Mouse (Mus musculus) ES-E14 (cell line): Measurements from ENCODE around the gene Ift22. TPM values are rescaled to one million over a fixed set of nuclear protein-coding genes. Genes with fewer than 3 reads are reported as not detected.

Experiments
- DNase-seq: peaks from one replicate; pipeline ENCODE4 v3.0.0-alpha.2; 2013; ENCODE audit warnings: low read depth, low spot score
- H3K27ac ChIP-seq: 2 replicates; pipeline ENCODE4 v1.5.1; 2012; ENCODE audit warnings: low read depth, mild to moderate bottlenecking, low read length, moderate library complexity, mixed read lengths; ENCODE audit not compliant: poor library complexity, insufficient read depth, severe bottlenecking
- H3K36me3 ChIP-seq: 2 replicates; pipeline ENCODE4 v1.6.1; 2012; ENCODE audit warnings: mild to moderate bottlenecking, low read length, moderate library complexity, mixed read lengths; ENCODE audit not compliant: control insufficient read depth, poor library complexity, insufficient read depth, severe bottlenecking
- H3K4me1 ChIP-seq, 2 experiments: fragments of 150-350 bp in 1 of 2; sonication (generic) in 1 of 2; 2 replicates each; pipeline ENCODE4 v1.6.1; 2012; ENCODE audit warnings: low read length in 2 of 2, mild to moderate bottlenecking in 1 of 2, mixed read lengths in 1 of 2; ENCODE audit not compliant: control insufficient read depth in 2 of 2, insufficient read depth in 2 of 2, poor library complexity in 1 of 2
- H3K4me3 ChIP-seq, 2 experiments: fragments of 150-350 bp in 1 of 2; sonication (generic) in 1 of 2; 2 replicates each; pipeline ENCODE4 v1.5.1; 2012; ENCODE audit warnings: low read length in 2 of 2, low read depth in 1 of 2, mild to moderate bottlenecking in 1 of 2, mixed read lengths in 1 of 2; ENCODE audit not compliant: insufficient read depth in 1 of 2, poor library complexity in 1 of 2, severe bottlenecking in 1 of 2
- H3K9ac ChIP-seq: 2 replicates; pipeline ENCODE4 v1.6.1; 2012; ENCODE audit warnings: low read depth, mild to moderate bottlenecking, low read length, mixed read lengths; ENCODE audit not compliant: poor library complexity, insufficient read depth, severe bottlenecking
- H3K9me3 ChIP-seq: fragments of 150-350 bp; sonication (generic); 2 replicates; pipeline ENCODE4 v1.6.1; 2012; ENCODE audit warnings: low read depth, mild to moderate bottlenecking, low read length; ENCODE audit not compliant: control insufficient read depth, insufficient read depth
- CHD2 ChIP-seq: IDR thresholded peaks from 2 replicates; pipeline ENCODE4 v1.6.1; 2014; ENCODE audit warnings: mild to moderate bottlenecking, low read depth, low read length, inconsistent platforms
- HCFC1 ChIP-seq: IDR thresholded peaks from 2 replicates; pipeline ENCODE4 v1.6.1; 2012; ENCODE audit warnings: low read length, inconsistent platforms, borderline replicate concordance; ENCODE audit not compliant: insufficient read depth
- MAFK ChIP-seq: IDR thresholded peaks from 2 replicates; pipeline ENCODE4 v1.6.1; 2014; ENCODE audit warnings: mild to moderate bottlenecking, low read depth, low read length, inconsistent platforms; ENCODE audit not compliant: insufficient read depth
- ZC3H11A ChIP-seq: IDR thresholded peaks from 2 replicates; pipeline ENCODE4 v1.6.1; 2012; ENCODE audit warnings: low read depth, mild to moderate bottlenecking, inconsistent platforms, low read length, borderline replicate concordance
- ZNF384 ChIP-seq: IDR thresholded peaks from 2 replicates; pipeline ENCODE4 v1.6.1; 2012; ENCODE audit warnings: low read depth, low read length, inconsistent platforms
- in situ Hi-C, 2 experiments: fragments of 600-800 bp; cut with MboI; formaldehyde crosslinking; loops; one replicate each; pipeline ENCODE4 v1.15.1; 2025; ENCODE audit warnings: low sequenced_read_pairs in 2 of 2, inconsistent platforms in 1 of 2; ENCODE audit not compliant: unreplicated experiment in 2 of 2
- total RNA-seq: library from RNA; depleted of rRNA; stranded (reverse); fragments of 300-350 nt; gene quantifications from 2 replicates; pipeline ENCODE4 v1.2.3, GENCODE M21; 2012

Gene Ift22
- total RNA-seq, 1 experiment = 18.3 TPM

DNA sequence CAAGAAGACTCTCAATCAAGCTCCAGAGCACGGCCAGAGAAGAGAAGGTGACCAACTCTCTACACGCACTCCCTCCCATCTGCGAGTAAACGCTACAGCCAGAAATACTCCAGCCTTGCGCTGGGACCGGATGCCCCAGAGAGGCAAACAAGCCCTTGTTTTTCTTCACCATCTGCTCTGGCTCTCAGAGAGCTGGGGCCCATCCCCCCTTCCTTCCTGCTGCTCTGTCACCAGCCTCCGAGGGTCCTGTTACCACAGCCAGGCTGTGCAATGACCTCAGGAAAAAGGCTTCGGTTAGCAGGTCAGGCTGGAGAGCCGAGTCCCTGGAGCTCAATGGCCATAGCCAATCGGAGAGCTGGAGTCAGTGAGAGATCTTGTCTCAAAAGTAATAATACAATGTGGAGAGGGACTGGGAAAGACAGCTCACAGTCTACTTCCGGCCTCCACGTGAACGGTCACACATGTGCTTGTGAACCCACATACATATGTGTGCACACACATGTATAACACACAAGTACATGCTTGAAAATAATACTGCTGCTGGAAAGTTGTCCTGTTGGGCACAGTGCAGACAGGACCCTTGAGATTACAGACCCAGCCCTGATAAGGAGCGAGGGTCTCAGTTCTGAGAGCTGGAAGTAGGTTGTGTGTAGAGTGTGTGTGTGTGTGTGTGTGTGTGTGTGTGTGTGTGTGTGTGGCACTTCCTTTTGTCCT lies 43.8 kb upstream of the Ift22 start:
- no peak for DNase-seq
- H3K27ac ChIP-seq = no peak overlapping the region
- H3K4me1 ChIP-seq = peaks cover 0 to 9% of the 10 kb centered on the region in 2 experiments; a peak in 2 of 4 replicates
- H3K4me3 ChIP-seq = no peak overlapping the region
- no peak overlapping the region for H3K9ac ChIP-seq
- no peak for TF ChIP-seq CHD2
- no peak for TF ChIP-seq ZNF384
- TF ChIP-seq ZC3H11A = no peak
- TF ChIP-seq HCFC1 = no peak
- TF ChIP-seq MAFK = no peak
- H3K36me3 ChIP-seq = no peaks in the 10 kb centered on the region
- in situ Hi-C loops = no loop called here
- H3K9me3 ChIP-seq = no peaks in the 10 kb centered on the region

DNA sequence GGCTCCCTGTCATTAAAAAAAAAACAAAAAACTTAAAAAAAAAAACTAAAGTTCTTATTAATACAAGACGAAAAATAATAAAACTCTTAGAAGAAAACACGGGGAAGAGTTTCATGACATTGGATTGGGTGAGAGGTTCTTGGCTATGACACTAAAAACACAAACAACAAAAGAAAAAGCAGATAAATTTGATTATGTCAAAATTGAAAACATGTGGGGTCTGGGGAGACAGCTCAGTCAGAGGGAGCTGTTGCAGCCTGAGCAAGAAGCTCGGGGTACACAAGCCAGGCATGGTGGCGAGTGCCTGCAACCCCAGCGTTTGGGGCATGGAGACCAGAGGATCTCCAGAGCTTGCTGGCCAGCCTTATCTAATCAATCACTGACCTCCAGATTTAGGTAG lies 40.2 kb upstream of the Ift22 start:
- Histone ChIP-seq H3K4me1 (peaks cover 0 to 9% of the 10 kb centered on the region in 2 experiments; a peak in 1 of 4 replicates), H3K9ac (no peak overlapping the region), H3K4me3 (no peak overlapping the region), H3K36me3 (no peaks in the 10 kb centered on the region), H3K27ac (no peak overlapping the region), H3K9me3 (no peaks in the 10 kb centered on the region)
- TF ChIP-seq ZC3H11A (no peak), MAFK (no peak), CHD2 (no peak), ZNF384 (no peak), HCFC1 (no peak)
- in situ Hi-C loops = no loop called here
- DNase-seq = no peak

DNA sequence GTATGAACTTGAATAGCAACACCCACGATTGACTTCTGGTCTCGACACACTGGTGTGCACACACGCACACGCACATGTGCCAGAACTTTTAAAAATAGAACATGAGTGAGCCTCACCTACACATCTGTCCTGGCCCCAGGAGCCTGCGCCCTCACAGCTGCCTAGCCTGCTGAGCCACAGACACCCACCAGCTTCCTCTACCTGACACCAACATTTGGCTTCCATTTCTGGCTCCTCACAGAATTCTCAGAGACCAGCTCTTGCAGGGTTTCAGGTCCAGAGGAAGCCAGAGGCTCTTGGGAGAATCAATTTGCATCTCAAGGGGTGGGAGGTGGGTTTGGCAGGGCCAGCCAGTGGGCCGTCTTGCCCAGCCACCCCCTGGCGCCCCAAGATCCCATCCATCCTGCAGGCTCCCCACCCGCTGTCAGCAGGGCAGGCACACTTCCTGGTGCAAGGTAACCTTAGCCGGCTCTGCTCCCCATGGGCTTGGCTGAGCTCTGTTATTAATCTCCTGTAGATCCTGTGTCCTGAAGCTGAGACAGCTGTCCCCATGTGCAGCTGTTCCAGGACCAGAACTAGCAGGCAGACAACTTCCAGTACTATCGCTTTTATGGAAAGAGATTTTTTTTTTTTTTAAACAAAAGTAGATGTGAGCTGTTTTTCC lies 38.4 kb upstream of the Ift22 start:
- H3K9ac ChIP-seq = no peak overlapping the region
- no peak for DNase-seq

DNA sequence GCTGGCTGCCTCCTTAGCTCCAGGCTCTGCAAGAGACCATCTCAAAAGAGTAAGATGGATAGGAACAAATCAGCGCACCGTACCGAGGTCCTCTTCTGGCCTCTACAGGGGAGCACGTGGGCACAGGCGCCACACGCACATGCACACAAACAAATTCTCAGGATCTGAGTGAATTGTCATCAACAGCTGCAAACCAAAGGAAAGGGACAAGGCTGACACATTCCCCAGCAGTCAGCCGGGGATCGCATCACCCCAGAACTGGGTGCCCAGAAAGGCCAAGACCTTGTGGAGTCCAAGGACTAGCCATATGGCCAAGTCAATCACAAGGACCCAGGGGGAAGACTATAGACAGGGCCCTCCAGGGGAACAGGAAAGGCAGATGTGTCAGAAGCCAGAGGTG lies 35.5 kb upstream of the Ift22 start:
- Histone ChIP-seq H3K9ac (no peak overlapping the region), H3K27ac (no peak overlapping the region; the same call in 1 of the 2 replicates), H3K36me3 (no peaks in the 10 kb centered on the region), H3K4me1 (peaks cover 0 to 5% of the 10 kb centered on the region in 2 experiments; a peak in 1 of 4 replicates), H3K4me3 (no peak overlapping the region), H3K9me3 (no peaks in the 10 kb centered on the region)
- in situ Hi-C loops = no loop called here
- TF ChIP-seq ZC3H11A = no peak
- TF ChIP-seq ZNF384 = no peak
- no peak for TF ChIP-seq CHD2
- no peak for TF ChIP-seq MAFK
- TF ChIP-seq HCFC1 = no peak
- DNase-seq = no peak

More for the DNA sequence above, 38.4 kb upstream of the Ift22 start:
- Histone ChIP-seq H3K9me3 (no peaks in the 10 kb centered on the region), H3K36me3 (no peaks in the 10 kb centered on the region), H3K27ac (no peak overlapping the region), H3K4me3 (no peak overlapping the region), H3K4me1 (peaks cover 0 to 5% of the 10 kb centered on the region in 2 experiments; a peak in 1 of 4 replicates)
- TF ChIP-seq ZNF384 (no peak), CHD2 (no peak), HCFC1 (no peak), MAFK (no peak), ZC3H11A (no peak)
- in situ Hi-C loops = no loop called here
